In the genomic region with DNA sequence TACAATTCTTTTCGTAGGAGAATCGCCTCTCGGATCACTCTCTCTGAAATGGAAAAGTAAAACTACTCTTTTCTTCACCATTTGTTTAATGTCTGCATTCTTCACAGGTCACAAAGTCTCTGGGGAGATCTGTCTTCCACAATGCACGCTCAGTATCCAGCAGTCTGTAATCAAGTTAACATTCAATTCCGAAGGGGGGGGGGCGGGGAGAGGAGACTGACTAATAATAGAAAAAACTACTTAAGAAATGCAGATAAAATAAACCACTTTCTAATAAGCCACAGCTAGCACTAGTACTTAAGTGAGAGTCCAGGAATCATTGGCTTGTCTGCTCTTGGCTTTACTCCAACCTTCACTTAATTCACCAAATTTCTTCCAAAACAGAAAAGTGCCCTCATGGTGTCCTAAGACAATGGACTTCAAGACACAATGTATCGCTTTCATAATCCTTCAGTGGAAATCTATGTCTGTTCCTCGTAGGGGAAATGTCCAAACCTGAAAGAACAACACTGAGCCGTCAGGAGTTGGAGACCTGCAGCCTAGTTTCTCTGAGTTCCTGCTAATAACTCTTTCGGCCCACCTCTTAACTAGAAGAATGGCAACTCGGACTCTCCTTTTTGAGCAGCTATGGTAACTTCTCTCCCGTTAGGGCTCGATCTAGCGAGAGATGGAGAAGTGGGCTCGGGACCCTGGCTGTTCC, we compare ENCODE assay signal across 8 mouse cellular contexts. TPM values are rescaled to one million over a fixed set of nuclear protein-coding genes. Genes with fewer than 3 reads are reported as not detected.
DNase-seq lines count a peak whose midpoint lies in the region; ATAC-seq and TF ChIP-seq lines count a peak whose summit lies in the region.

No protein-coding gene starts in this region.

- H3K9ac ChIP-seq in heart, embryonic 13.5 days = peak overlapping the region; percentile 93
- H3K9ac ChIP-seq in ES-E14 (ENCODE audit: insufficient read depth, low read depth, low read length, poor library complexity, severe bottlenecking) = peak overlapping the region; percentile 95
- H3K9ac ChIP-seq in forebrain, embryonic 13.5 days = peak overlapping the region; percentile 85
- peak overlapping the region; percentile 85 for H3K9ac ChIP-seq in liver, embryonic 16.5 days (ENCODE audit: low read depth, low read length)

- no peak for DNase-seq in heart, adult 11 months
- DNase-seq in ES-E14 (ENCODE audit: low read depth, low spot score) = no peak
- DNase-seq in ovary, postnatal 14 days (ENCODE audit: low spot score) = no peak
- DNase-seq in adrenal gland, postnatal 14 days = no peak
- DNase-seq in gastrocnemius, adult 8-10 months (ENCODE audit: low spot score in 2 of 2) = no peak

- H3K4me1 ChIP-seq in heart, embryonic 13.5 days = peaks cover 34% of the 10 kb centered on the region
- peaks cover 0 to 5% of the 10 kb centered on the region in 2 experiments; a peak in 1 of 4 replicates for H3K4me1 ChIP-seq in ES-E14 (ENCODE audit: control insufficient read depth in 2 of 2, insufficient read depth in 2 of 2, low read length in 2 of 2, poor library complexity in 1 of 2)
- peaks cover 16% of the 10 kb centered on the region for H3K4me1 ChIP-seq in forebrain, embryonic 13.5 days
- peaks cover 13% of the 10 kb centered on the region for H3K4me1 ChIP-seq in liver, embryonic 16.5 days (ENCODE audit: control insufficient read depth, low read depth, low read length)

- H3K27ac ChIP-seq in heart, embryonic 13.5 days (replicated peaks) = peak overlapping the region; percentile 97
- H3K27ac ChIP-seq in ES-E14 (ENCODE audit: insufficient read depth, low read depth, low read length, poor library complexity, severe bottlenecking) = no peak overlapping the region
- H3K27ac ChIP-seq in forebrain, embryonic 13.5 days = peak overlapping the region; percentile 89
- peak overlapping the region; percentile 87 for H3K27ac ChIP-seq in liver, embryonic 16.5 days (ENCODE audit: low read length)

- in situ Hi-C loops in ES-E14 (cut with MboI; ENCODE audit: low sequenced_read_pairs in 2 of 2, unreplicated experiment in 2 of 2) = no loop called here

- peaks cover 22% of the 10 kb centered on the region for H3K36me3 ChIP-seq in heart, embryonic 13.5 days
- no peaks in the 10 kb centered on the region; the same call in 1 of the 2 replicates for H3K36me3 ChIP-seq in ES-E14 (ENCODE audit: control insufficient read depth, insufficient read depth, low read length, poor library complexity, severe bottlenecking)
- peaks cover 4% of the 10 kb centered on the region for H3K36me3 ChIP-seq in forebrain, embryonic 13.5 days (ENCODE audit: poor library complexity, severe bottlenecking)
- peaks cover 6% of the 10 kb centered on the region for H3K36me3 ChIP-seq in liver, embryonic 16.5 days (ENCODE audit: control insufficient read depth, insufficient read depth)

- H3K4me2 ChIP-seq in heart, embryonic 13.5 days = peak overlapping the region; percentile 77
- H3K4me2 ChIP-seq in forebrain, embryonic 13.5 days = peak overlapping the region; percentile 65
- H3K4me2 ChIP-seq in liver, embryonic 16.5 days (ENCODE audit: low read depth, low read length) = peak overlapping the region; percentile 73

- H3K9me3 ChIP-seq in heart, embryonic 13.5 days = no peaks in the 10 kb centered on the region
- H3K9me3 ChIP-seq in ES-E14 (ENCODE audit: control insufficient read depth, insufficient read depth, low read depth, low read length) = no peaks in the 10 kb centered on the region
- H3K9me3 ChIP-seq in forebrain, embryonic 13.5 days (replicated peaks) = no peaks in the 10 kb centered on the region
- H3K9me3 ChIP-seq in liver, embryonic 16.5 days (replicated peaks; ENCODE audit: control insufficient read depth, low read length) = no peaks in the 10 kb centered on the region

- H3K4me3 ChIP-seq in heart, embryonic 13.5 days = peak overlapping the region; percentile 85
- H3K4me3 ChIP-seq in ES-E14 (ENCODE audit: insufficient read depth in 1 of 2, low read depth in 1 of 2, low read length in 2 of 2, poor library complexity in 1 of 2, severe bottlenecking in 1 of 2) = peak overlapping the region; percentile 84 to 93
- peak overlapping the region; percentile 80 for H3K4me3 ChIP-seq in forebrain, embryonic 13.5 days
- H3K4me3 ChIP-seq in liver, embryonic 16.5 days (ENCODE audit: low read depth, low read length) = peak overlapping the region; percentile 79

- H3K27me3 ChIP-seq in heart, embryonic 13.5 days (replicated peaks) = no peaks in the 10 kb centered on the region
- no peaks in the 10 kb centered on the region for H3K27me3 ChIP-seq in forebrain, embryonic 13.5 days
- no peaks in the 10 kb centered on the region for H3K27me3 ChIP-seq in liver, embryonic 16.5 days (ENCODE audit: control insufficient read depth, insufficient read depth, low read depth, low read length)

- 8% methylated on average over 15 of the region's 15 CpGs for WGBS in heart, embryonic 13.5 days
- 17% methylated on average over 15 of the region's 15 CpGs for WGBS in forebrain, embryonic 13.5 days
- WGBS in liver, embryonic 16.5 days (ENCODE audit: insufficient replicate concordance) = 15% methylated on average over 15 of the region's 15 CpGs

- 0 out of 2 replicates have a peak, but pooled peaks have one; percentile 1 for ATAC-seq in heart, embryonic 13.5 days (ENCODE audit: extremely low read depth, insufficient number of reproducible peaks, low FRiP score, low TSS enrichment)
- no peak for ATAC-seq in forebrain, embryonic 13.5 days
- ATAC-seq in liver, embryonic 16.5 days (ENCODE audit: low read depth) = no peak

TF ChIP-seq in ES-E14, 5 proteins besides CTCF, POLR2A, EP300 and RAD21:
- TF ChIP-seq HCFC1 (IDR thresholded peaks at IDR 0.05; ENCODE audit: borderline replicate concordance, insufficient read depth, low read length) (no peak), ZC3H11A (IDR thresholded peaks at IDR 0.05; ENCODE audit: borderline replicate concordance, low read depth, low read length) (no peak), CHD2 (IDR thresholded peaks at IDR 0.05; ENCODE audit: low read depth, low read length) (no peak)

RNA-seq across cellular contexts. Expression of a gene that starts 0.8 kb away (rescaled TPM):
- 26.9 and 29.4 TPM in 2 replicates for polyA plus RNA-seq in heart, embryonic 13.5 days (2015; fragmentation: Nextera tagmentation; extraction: Ambion mirVana)
- total RNA-seq in ES-E14 (2012; rRNA removed) = 29.9 and 37.7 TPM in 2 replicates
- 28.3 and 28.9 TPM in 2 replicates for polyA plus RNA-seq in forebrain, embryonic 13.5 days (2015; fragmentation: Nextera tagmentation; extraction: Ambion mirVana)
- 12.0 and 13.1 TPM in 2 replicates for polyA plus RNA-seq in liver, embryonic 16.5 days (2015; fragmentation: Nextera tagmentation; extraction: Ambion mirVana)
- total RNA-seq in adrenal gland, postnatal 14 days (2021) = 24.9 and 27.4 TPM in 2 replicates
- total RNA-seq in gastrocnemius, adult 8-10 months (2022) = 1 to 10 TPM; 5.8 to 9.6 (median 7.9) TPM
